Mouse (Mus musculus): ENCODE results near the gene Gcn1l1. TPM values are rescaled to one million over a fixed set of nuclear protein-coding genes. Genes with fewer than 3 reads are reported as not detected.

The Gcn1l1 gene
- total and polyA plus RNA-seq, 2 experiments from 2014 or later, result 26.6 to 75.1 TPM

DNA sequence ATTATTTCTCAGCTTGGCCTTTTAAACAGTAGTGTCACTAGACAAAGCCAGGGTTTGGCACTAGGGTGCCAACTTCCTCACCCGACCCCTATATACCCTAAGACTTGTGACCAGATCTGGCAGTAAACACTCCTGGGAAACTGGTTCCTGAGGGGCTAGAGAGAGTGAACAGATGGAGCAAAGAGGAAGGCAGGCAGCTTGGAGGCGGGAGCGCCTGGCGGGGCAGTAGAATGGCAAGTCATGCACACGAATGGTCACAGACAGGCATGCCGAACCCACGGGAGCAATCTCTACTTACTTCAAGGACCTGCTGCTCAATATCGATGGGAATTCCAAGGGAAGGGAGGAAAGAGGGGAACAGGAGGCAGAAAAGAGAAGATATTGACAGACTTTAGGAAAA, 106.8 kb downstream of the Gcn1l1 start:
- peak; percentile 22 for DNase-seq (ENCODE audit: low spot score)

More for the DNA sequence above, 106.8 kb downstream of the Gcn1l1 start:
- ATAC-seq (ENCODE audit: low FRiP score), result no peak
- no peak for TF ChIP-seq CTCF (IDR thresholded peaks at IDR 0.05)
- Histone ChIP-seq H3K27ac (ENCODE audit: low read depth, low read length) (no peak overlapping the region), H3K4me3 (ENCODE audit: low read depth, low read length) (no peak overlapping the region), H3K4me2 (ENCODE audit: low read depth, low read length, poor library complexity, severe bottlenecking) (no peak overlapping the region), H3K9ac (replicated peaks; ENCODE audit: low read length, poor library complexity, severe bottlenecking) (no peak overlapping the region), H3K4me1 (ENCODE audit: insufficient read depth, low read length) (no peaks in the 10 kb centered on the region), H3K36me3 (ENCODE audit: insufficient read depth, low read length) (peaks cover 8% of the 10 kb centered on the region; the same call in 1 of the 2 replicates), H3K27me3 (ENCODE audit: insufficient read depth, low read length) (no peaks in the 10 kb centered on the region), H3K9me3 (ENCODE audit: low read length) (no peaks in the 10 kb centered on the region)
- 66% methylated on average over 8 of the region's 8 CpGs for whole genome bisulfite sequencing

Small RNA genes lying within 50 kb of the gene (microRNA-seq; reads per million reads assigned to microRNA genes)
- gene Mir7029 (ENCODE audit: borderline number of aligned reads) (not detected), gene Mir7030 (ENCODE audit: borderline number of aligned reads) (not detected)

Other genes starting within 250 kb of the Gcn1l1 start
- gene Srsf9, start 238.1 kb upstream of the Gcn1l1 start, total RNA-seq (2014; rRNA removed), result 44.1 and 45.5 TPM in 2 replicates
- 88.0 and 93.8 TPM in 2 replicates for gene Srsf9, start 238.1 kb upstream of the Gcn1l1 start, polyA plus RNA-seq (2015; fragmentation: Nextera tagmentation; extraction: Ambion mirVana)
- gene Gatc, start 224.1 kb upstream of the Gcn1l1 start, total RNA-seq (2014; rRNA removed), result 17.6 and 27.8 TPM in 2 replicates
- gene Gatc, start 224.1 kb upstream of the Gcn1l1 start, polyA plus RNA-seq (2015; fragmentation: Nextera tagmentation; extraction: Ambion mirVana), result 39.2 and 42.4 TPM in 2 replicates
- gene Triap1, start 224.0 kb upstream of the Gcn1l1 start, total RNA-seq (2014; rRNA removed), result 10.7 and 16.9 TPM in 2 replicates
- 53.8 and 54.5 TPM in 2 replicates for gene Triap1, start 224.0 kb upstream of the Gcn1l1 start, polyA plus RNA-seq (2015; fragmentation: Nextera tagmentation; extraction: Ambion mirVana)
- gene Cox6a1, start 216.3 kb upstream of the Gcn1l1 start, total RNA-seq (2014; rRNA removed), result 1,189 and 1,342 TPM in 2 replicates
- 1,504 and 1,624 TPM in 2 replicates for gene Cox6a1, start 216.3 kb upstream of the Gcn1l1 start, polyA plus RNA-seq (2015; fragmentation: Nextera tagmentation; extraction: Ambion mirVana)
- 72.5 and 82.9 TPM in 2 replicates for gene Msi1, start 135.7 kb upstream of the Gcn1l1 start, total RNA-seq (2014; rRNA removed)
- 41.1 and 52.1 TPM in 2 replicates for gene Msi1, start 135.7 kb upstream of the Gcn1l1 start, polyA plus RNA-seq (2015; fragmentation: Nextera tagmentation; extraction: Ambion mirVana)
- not detected in 2 replicates for gene Pla2g1b, start 99.0 kb upstream of the Gcn1l1 start, total RNA-seq (2014; rRNA removed)
- not detected in 2 replicates for gene Pla2g1b, start 99.0 kb upstream of the Gcn1l1 start, polyA plus RNA-seq (2015; fragmentation: Nextera tagmentation; extraction: Ambion mirVana)
- 19.5 and 25.6 TPM in 2 replicates for gene Sirt4, start 80.5 kb upstream of the Gcn1l1 start, total RNA-seq (2014; rRNA removed)
- 22.4 and 27.0 TPM in 2 replicates for gene Sirt4, start 80.5 kb upstream of the Gcn1l1 start, polyA plus RNA-seq (2015; fragmentation: Nextera tagmentation; extraction: Ambion mirVana)
- 34.6 and 39.4 TPM in 2 replicates for gene Pxn, start 58.6 kb upstream of the Gcn1l1 start, total RNA-seq (2014; rRNA removed)
- 15.3 and 15.9 TPM in 2 replicates for gene Pxn, start 58.6 kb upstream of the Gcn1l1 start, polyA plus RNA-seq (2015; fragmentation: Nextera tagmentation; extraction: Ambion mirVana)
- gene Rplp0, start 5.8 kb upstream of the Gcn1l1 start, total RNA-seq (2014; rRNA removed), result 1,612 and 1,828 TPM in 2 replicates
- gene Rplp0, start 5.8 kb upstream of the Gcn1l1 start, polyA plus RNA-seq (2015; fragmentation: Nextera tagmentation; extraction: Ambion mirVana), result 779 and 814 TPM in 2 replicates
- 97.4 and 99.0 TPM in 2 replicates for gene Rab35, start 66.7 kb downstream of the Gcn1l1 start, total RNA-seq (2014; rRNA removed)
- 23.0 and 24.5 TPM in 2 replicates for gene Rab35, start 66.7 kb downstream of the Gcn1l1 start, polyA plus RNA-seq (2015; fragmentation: Nextera tagmentation; extraction: Ambion mirVana)
- gene Bicdl1, start 166.4 kb downstream of the Gcn1l1 start, total RNA-seq (2014; rRNA removed), result 185 and 195 TPM in 2 replicates
- gene Bicdl1, start 166.4 kb downstream of the Gcn1l1 start, polyA plus RNA-seq (2015; fragmentation: Nextera tagmentation; extraction: Ambion mirVana), result 34.4 and 35.7 TPM in 2 replicates

Measured in midbrain, postnatal 0 days (tissue).